Mouse (Mus musculus): Measurements from ENCODE around the gene Cnih3. TPM values are rescaled to one million over a fixed set of nuclear protein-coding genes. Genes with fewer than 3 reads are reported as not detected.

Cnih3 gene
- total RNA-seq, 1 experiment = 0.22 TPM

GRCm38 (mm10) chr1:181353200-181354097 is 1.0 kb downstream of the Cnih3 start:
- Histone ChIP-seq H3K36me3 (ENCODE audit: control insufficient read depth, insufficient read depth, low read length, poor library complexity, severe bottlenecking) (no peaks in the 10 kb centered on the region), H3K27ac (ENCODE audit: insufficient read depth, low read depth, low read length, poor library complexity, severe bottlenecking) (no peak overlapping the region), H3K4me3 (ENCODE audit: insufficient read depth in 1 of 2, low read depth in 1 of 2, low read length in 2 of 2, poor library complexity in 1 of 2, severe bottlenecking in 1 of 2) (peak overlapping the region; percentile 54 to 76), H3K9ac (ENCODE audit: insufficient read depth, low read depth, low read length, poor library complexity, severe bottlenecking) (peak overlapping the region; percentile 66; the same call in 1 of the 2 replicates), H3K4me1 (ENCODE audit: control insufficient read depth in 2 of 2, insufficient read depth in 2 of 2, low read length in 2 of 2, poor library complexity in 1 of 2) (peaks cover 0 to 11% of the 10 kb centered on the region in 2 experiments; a peak in 2 of 4 replicates), H3K9me3 (ENCODE audit: control insufficient read depth, insufficient read depth, low read depth, low read length) (no peaks in the 10 kb centered on the region)
- TF ChIP-seq CHD2 (IDR thresholded peaks at IDR 0.05; ENCODE audit: low read depth, low read length) = no peak
- TF ChIP-seq MAFK (IDR thresholded peaks at IDR 0.05; ENCODE audit: insufficient read depth, low read depth, low read length) = no peak
- no peak for TF ChIP-seq HCFC1 (IDR thresholded peaks at IDR 0.05; ENCODE audit: borderline replicate concordance, insufficient read depth, low read length)
- TF ChIP-seq ZC3H11A (IDR thresholded peaks at IDR 0.05; ENCODE audit: borderline replicate concordance, low read depth, low read length) = no peak
- no peak for TF ChIP-seq ZNF384 (IDR thresholded peaks at IDR 0.05; ENCODE audit: low read depth, low read length)
- DNase-seq (ENCODE audit: low read depth, low spot score) = peak; percentile 20
- in situ Hi-C loops (cut with MboI; ENCODE audit: low sequenced_read_pairs in 2 of 2, unreplicated experiment in 2 of 2) = no loop called here

DNA sequence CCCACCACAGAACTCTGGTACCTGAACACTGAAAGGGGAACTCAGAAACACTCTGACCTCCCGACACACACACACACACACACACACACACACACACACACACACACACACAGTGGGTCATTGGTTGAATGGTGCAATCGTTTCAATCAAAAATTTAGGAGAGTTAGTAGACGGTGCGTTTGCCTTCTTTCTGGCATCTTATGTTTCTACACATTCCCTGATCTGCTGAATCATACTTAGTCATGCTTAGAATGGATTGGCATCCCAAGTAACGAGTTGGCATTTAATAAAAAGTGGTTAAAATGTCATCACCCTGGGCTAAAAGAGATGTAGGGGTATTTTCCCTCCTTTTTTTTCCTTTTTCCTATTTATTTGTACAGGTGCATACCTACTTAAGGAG is 3.3 kb downstream of the Cnih3 start:
- no peak overlapping the region for H3K27ac ChIP-seq (ENCODE audit: insufficient read depth, low read depth, low read length, poor library complexity, severe bottlenecking)
- H3K9me3 ChIP-seq (ENCODE audit: control insufficient read depth, insufficient read depth, low read depth, low read length) = no peaks in the 10 kb centered on the region
- no peaks in the 10 kb centered on the region for H3K36me3 ChIP-seq (ENCODE audit: control insufficient read depth, insufficient read depth, low read length, poor library complexity, severe bottlenecking)
- no peak overlapping the region for H3K4me3 ChIP-seq (ENCODE audit: insufficient read depth in 1 of 2, low read depth in 1 of 2, low read length in 2 of 2, poor library complexity in 1 of 2, severe bottlenecking in 1 of 2)
- no peak for DNase-seq (ENCODE audit: low read depth, low spot score)
- TF ChIP-seq ZC3H11A (IDR thresholded peaks at IDR 0.05; ENCODE audit: borderline replicate concordance, low read depth, low read length) (no peak), HCFC1 (IDR thresholded peaks at IDR 0.05; ENCODE audit: borderline replicate concordance, insufficient read depth, low read length) (no peak), CHD2 (IDR thresholded peaks at IDR 0.05; ENCODE audit: low read depth, low read length) (no peak)
- in situ Hi-C loops (cut with MboI; ENCODE audit: low sequenced_read_pairs in 2 of 2, unreplicated experiment in 2 of 2) = no loop called here
- no peak overlapping the region for H3K9ac ChIP-seq (ENCODE audit: insufficient read depth, low read depth, low read length, poor library complexity, severe bottlenecking)
- H3K4me1 ChIP-seq (ENCODE audit: control insufficient read depth in 2 of 2, insufficient read depth in 2 of 2, low read length in 2 of 2, poor library complexity in 1 of 2) = peaks cover 0 to 11% of the 10 kb centered on the region in 2 experiments; a peak in 2 of 4 replicates

DNA sequence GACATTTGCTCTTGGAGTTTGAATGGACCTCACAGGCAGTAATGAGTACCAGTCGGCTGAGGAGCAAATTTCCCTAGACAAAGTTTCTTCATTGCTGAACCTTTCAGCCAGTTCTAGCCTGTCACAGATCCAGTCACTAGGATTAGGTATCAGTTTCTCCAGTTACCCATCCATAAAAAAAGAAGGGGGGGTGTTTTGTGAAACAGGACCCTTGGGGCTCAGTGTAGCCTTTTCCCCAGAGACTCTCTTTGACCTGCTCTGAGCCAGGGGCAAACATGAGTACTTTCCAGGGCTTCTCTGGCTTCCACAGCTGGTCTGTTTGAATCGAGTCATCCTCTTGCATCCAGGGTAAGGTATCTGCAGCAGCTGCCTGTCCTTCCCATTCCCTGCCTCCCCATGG is 5.4 kb downstream of the Cnih3 start:
- Histone ChIP-seq H3K27ac (ENCODE audit: insufficient read depth, low read depth, low read length, poor library complexity, severe bottlenecking) (no peak overlapping the region), H3K9ac (ENCODE audit: insufficient read depth, low read depth, low read length, poor library complexity, severe bottlenecking) (no peak overlapping the region), H3K36me3 (ENCODE audit: control insufficient read depth, insufficient read depth, low read length, poor library complexity, severe bottlenecking) (no peaks in the 10 kb centered on the region), H3K4me1 (ENCODE audit: control insufficient read depth in 2 of 2, insufficient read depth in 2 of 2, low read length in 2 of 2, poor library complexity in 1 of 2) (peaks cover 0 to 9% of the 10 kb centered on the region in 2 experiments; a peak in 2 of 4 replicates), H3K9me3 (ENCODE audit: control insufficient read depth, insufficient read depth, low read depth, low read length) (no peaks in the 10 kb centered on the region), H3K4me3 (ENCODE audit: insufficient read depth in 1 of 2, low read depth in 1 of 2, low read length in 2 of 2, poor library complexity in 1 of 2, severe bottlenecking in 1 of 2) (no peak overlapping the region)
- in situ Hi-C loops (cut with MboI; ENCODE audit: low sequenced_read_pairs in 2 of 2, unreplicated experiment in 2 of 2) = no loop called here
- DNase-seq (ENCODE audit: low read depth, low spot score) = no peak
- TF ChIP-seq HCFC1 (IDR thresholded peaks at IDR 0.05; ENCODE audit: borderline replicate concordance, insufficient read depth, low read length) (no peak), ZNF384 (IDR thresholded peaks at IDR 0.05; ENCODE audit: low read depth, low read length) (no peak), MAFK (IDR thresholded peaks at IDR 0.05; ENCODE audit: insufficient read depth, low read depth, low read length) (no peak), CHD2 (IDR thresholded peaks at IDR 0.05; ENCODE audit: low read depth, low read length) (no peak), ZC3H11A (IDR thresholded peaks at IDR 0.05; ENCODE audit: borderline replicate concordance, low read depth, low read length) (no peak)

DNA sequence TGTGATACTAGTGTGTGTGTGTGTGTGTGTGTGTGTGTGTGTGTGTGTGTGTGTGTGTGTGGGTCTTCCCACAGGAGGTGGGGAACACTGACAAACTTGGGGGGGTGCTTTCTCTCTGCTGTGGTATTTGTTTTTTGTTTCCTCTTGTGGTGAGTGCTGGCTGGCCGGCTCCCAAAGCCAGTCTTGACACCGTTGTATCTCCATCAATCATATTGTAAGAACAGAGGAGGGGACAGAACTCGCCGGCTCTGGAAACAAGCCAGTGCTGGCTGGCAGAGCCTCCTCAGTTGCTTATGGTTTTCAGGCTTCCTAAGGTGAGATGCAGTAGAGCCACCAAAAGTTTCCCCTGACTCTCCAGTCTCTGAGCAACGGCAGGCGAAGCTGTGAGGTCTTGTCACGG is 6.1 kb downstream of the Cnih3 start:
- no peak overlapping the region for H3K4me3 ChIP-seq (ENCODE audit: insufficient read depth in 1 of 2, low read depth in 1 of 2, low read length in 2 of 2, poor library complexity in 1 of 2, severe bottlenecking in 1 of 2)

More for the DNA sequence above, 6.1 kb downstream of the Cnih3 start:
- TF ChIP-seq CHD2 (IDR thresholded peaks at IDR 0.05; ENCODE audit: low read depth, low read length) = no peak
- no peak for TF ChIP-seq ZC3H11A (IDR thresholded peaks at IDR 0.05; ENCODE audit: borderline replicate concordance, low read depth, low read length)
- TF ChIP-seq ZNF384 (IDR thresholded peaks at IDR 0.05; ENCODE audit: low read depth, low read length) = no peak
- TF ChIP-seq MAFK (IDR thresholded peaks at IDR 0.05; ENCODE audit: insufficient read depth, low read depth, low read length) = no peak
- no peak for TF ChIP-seq HCFC1 (IDR thresholded peaks at IDR 0.05; ENCODE audit: borderline replicate concordance, insufficient read depth, low read length)
- Histone ChIP-seq H3K27ac (ENCODE audit: insufficient read depth, low read depth, low read length, poor library complexity, severe bottlenecking) (no peak overlapping the region), H3K4me1 (ENCODE audit: control insufficient read depth in 2 of 2, insufficient read depth in 2 of 2, low read length in 2 of 2, poor library complexity in 1 of 2) (peaks cover 0 to 5% of the 10 kb centered on the region in 2 experiments; a peak in 2 of 4 replicates), H3K36me3 (ENCODE audit: control insufficient read depth, insufficient read depth, low read length, poor library complexity, severe bottlenecking) (no peaks in the 10 kb centered on the region), H3K9ac (ENCODE audit: insufficient read depth, low read depth, low read length, poor library complexity, severe bottlenecking) (no peak overlapping the region), H3K9me3 (ENCODE audit: control insufficient read depth, insufficient read depth, low read depth, low read length) (no peaks in the 10 kb centered on the region)
- DNase-seq (ENCODE audit: low read depth, low spot score) = no peak
- in situ Hi-C loops (cut with MboI; ENCODE audit: low sequenced_read_pairs in 2 of 2, unreplicated experiment in 2 of 2) = no loop called here

Measured in ES-E14 (cell line).